Mouse (Mus musculus): ENCODE results near the gene Ryr1.

- no peak for TF ChIP-seq CTCF (IDR thresholded peaks at IDR 0.05)
- TF ChIP-seq EP300 (IDR thresholded peaks at IDR 0.05) = no peak
Measured at GRCm38 (mm10) chr7:29070364-29071168, 54.4 kb downstream of the Ryr1 start.

Data from lung, postnatal 0 days (tissue).